Mouse (Mus musculus) hindbrain, embryonic 12.5 days (tissue): ENCODE data around the gene Efna4. TPM values are rescaled to one million over a fixed set of nuclear protein-coding genes. Genes with fewer than 3 reads are reported as not detected.

Source experiments
- ATAC-seq: fragments of 200-750 bp; cut with Nextera tagmentation; 2 replicates; pipeline ENCODE4 v1.8.0; 2017; ENCODE audit warnings: moderate TSS enrichment; ENCODE audit not compliant: low FRiP score
- H3K27ac ChIP-seq: fragments of 300-500 bp; sonication (generic); 2 replicates; pipeline ENCODE4 v1.5.1; 2016; ENCODE audit warnings: mild to moderate bottlenecking
- H3K27me3 ChIP-seq: fragments of 300-500 bp; sonication (generic); 2 replicates; pipeline ENCODE4 v1.6.1; 2016; ENCODE audit warnings: mild to moderate bottlenecking
- H3K36me3 ChIP-seq: fragments of 300-500 bp; sonication (generic); 2 replicates; pipeline ENCODE4 v1.6.1; 2016; ENCODE audit warnings: mild to moderate bottlenecking
- H3K4me1 ChIP-seq: fragments of 300-500 bp; sonication (generic); 2 replicates; pipeline ENCODE4 v1.6.1; 2016
- H3K4me2 ChIP-seq: fragments of 300-500 bp; sonication (generic); replicated peaks from 2 replicates; pipeline ENCODE4 v1.6.1; 2016; ENCODE audit warnings: mild to moderate bottlenecking
- H3K4me3 ChIP-seq: fragments of 300-500 bp; sonication (generic); 2 replicates; pipeline ENCODE4 v1.5.1; 2016; ENCODE audit warnings: mild to moderate bottlenecking
- H3K9ac ChIP-seq: fragments of 300-500 bp; sonication (generic); 2 replicates; pipeline ENCODE4 v1.6.1; 2016; ENCODE audit warnings: mild to moderate bottlenecking, moderate library complexity
- H3K9me3 ChIP-seq: fragments of 300-500 bp; sonication (generic); replicated peaks from 2 replicates; pipeline ENCODE4 v1.6.1; 2016; ENCODE audit warnings: mild to moderate bottlenecking
- WGBS: fragments of 180-500 bp; shearing (Covaris S2); methylation state at CpG from one replicate; pipeline ENCODE4 v1.1.7; 2016; 5-methylcytosine and 5-hydroxymethylcytosine counted together
- polyA plus RNA-seq: library from polyadenylated mRNA; unstranded; fragments of >200 nt; fragmentation: Nextera tagmentation; extraction: Ambion mirVana; gene quantifications from 2 replicates; pipeline ENCODE4 v1.2.1, GENCODE M21; 2016

Gene Efna4
- polyA plus RNA-seq, 1 experiment from 2014 or later, result 20.5 TPM

GRCm38 (mm10) chr3:89315195-89315929 lies 22.5 kb downstream of the Efna4 start:
- peak; percentile 14; the same call in 1 of the 2 replicates for ATAC-seq
- WGBS, result 6% methylated on average over 26 of the region's 26 CpGs
- peaks cover 52% of the 10 kb centered on the region for H3K4me1 ChIP-seq
- H3K36me3 ChIP-seq, result no peaks in the 10 kb centered on the region
- H3K9me3 ChIP-seq, result 0 out of 2 replicates have a peak, but pooled peaks cover 4% of the 10 kb centered on the region
- H3K27me3 ChIP-seq, result peaks cover 39% of the 10 kb centered on the region
- peak overlapping the region; percentile 55 for H3K9ac ChIP-seq
- no peak overlapping the region for H3K27ac ChIP-seq
- peak overlapping the region; percentile 19 for H3K4me3 ChIP-seq
- peak overlapping the region; percentile 53 for H3K4me2 ChIP-seq

GRCm38 (mm10) chr3:89314791-89315190 lies 23.0 kb downstream of the Efna4 start:
- H3K4me3 ChIP-seq, result no peak overlapping the region
- WGBS, result 48% methylated on average over 2 of the region's 2 CpGs
- H3K9ac ChIP-seq, result peak overlapping the region; percentile 55; the same call in 1 of the 2 replicates
- 0 out of 2 replicates have a peak, but pooled peaks have one; percentile 1 for ATAC-seq
- H3K4me1 ChIP-seq, result peaks cover 47% of the 10 kb centered on the region
- no peaks in the 10 kb centered on the region for H3K36me3 ChIP-seq
- peaks cover 34% of the 10 kb centered on the region for H3K27me3 ChIP-seq
- no peak overlapping the region for H3K27ac ChIP-seq
- H3K4me2 ChIP-seq, result no peak overlapping the region
- H3K9me3 ChIP-seq, result 0 out of 2 replicates have a peak, but pooled peaks cover 4% of the 10 kb centered on the region

- 77% methylated on average over 5 of the region's 5 CpGs for WGBS
- no peaks in the 10 kb centered on the region for H3K36me3 ChIP-seq
- no peak overlapping the region for H3K27ac ChIP-seq
- no peak overlapping the region for H3K4me3 ChIP-seq
- peaks cover 31% of the 10 kb centered on the region for H3K27me3 ChIP-seq
- H3K4me2 ChIP-seq, result no peak overlapping the region
- no peak for ATAC-seq
- H3K4me1 ChIP-seq, result peaks cover 42% of the 10 kb centered on the region
- H3K9me3 ChIP-seq, result 0 out of 2 replicates have a peak, but pooled peaks cover 4% of the 10 kb centered on the region
- no peak overlapping the region for H3K9ac ChIP-seq
These were observed 23.5 kb downstream of the Efna4 start for GRCm38 (mm10) chr3:89314340-89314739.

- H3K36me3 ChIP-seq, result no peaks in the 10 kb centered on the region
- peak; percentile 58 for ATAC-seq
- 3% methylated on average over 9 of the region's 9 CpGs for WGBS
- no peak overlapping the region for H3K4me2 ChIP-seq
- no peak overlapping the region for H3K9ac ChIP-seq
- H3K4me1 ChIP-seq, result no peaks in the 10 kb centered on the region
- H3K27ac ChIP-seq, result no peak overlapping the region
- peaks cover 6% of the 10 kb centered on the region; the same call in 1 of the 2 replicates for H3K27me3 ChIP-seq
- H3K4me3 ChIP-seq, result no peak overlapping the region
- 0 out of 2 replicates have a peak, but pooled peaks cover 4% of the 10 kb centered on the region for H3K9me3 ChIP-seq
These were observed 29.7 kb downstream of the Efna4 start for GRCm38 (mm10) chr3:89308089-89308488.

- H3K27me3 ChIP-seq, result peaks cover 11% of the 10 kb centered on the region; the same call in 1 of the 2 replicates
- H3K9me3 ChIP-seq, result 0 out of 2 replicates have a peak, but pooled peaks cover under 1% of the 10 kb centered on the region
- no peak overlapping the region for H3K27ac ChIP-seq
- 68% methylated on average over 8 of the region's 8 CpGs for WGBS
- no peaks in the 10 kb centered on the region for H3K4me1 ChIP-seq
- H3K4me2 ChIP-seq, result no peak overlapping the region
- no peaks in the 10 kb centered on the region for H3K36me3 ChIP-seq
- no peak overlapping the region for H3K4me3 ChIP-seq
- no peak for ATAC-seq
- H3K9ac ChIP-seq, result no peak overlapping the region
These were observed 32.1 kb downstream of the Efna4 start for GRCm38 (mm10) chr3:89305551-89306325.

GRCm38 (mm10) chr3:89305105-89305504 lies 32.7 kb downstream of the Efna4 start:
- H3K27me3 ChIP-seq, result peaks cover 15% of the 10 kb centered on the region
- WGBS, result 72% methylated on average over 4 of the region's 4 CpGs
- no peak for ATAC-seq
- H3K9ac ChIP-seq, result no peak overlapping the region
- H3K4me2 ChIP-seq, result no peak overlapping the region
- H3K27ac ChIP-seq, result no peak overlapping the region
- H3K4me1 ChIP-seq, result no peaks in the 10 kb centered on the region
- no peaks in the 10 kb centered on the region for H3K36me3 ChIP-seq
- H3K4me3 ChIP-seq, result no peak overlapping the region
- no peaks in the 10 kb centered on the region for H3K9me3 ChIP-seq

- no peak for ATAC-seq
- WGBS, result 65% methylated on average over 6 of the region's 6 CpGs
- H3K9ac ChIP-seq, result no peak overlapping the region
These were observed 33.4 kb downstream of the Efna4 start for GRCm38 (mm10) chr3:89304440-89304839.

GRCm38 (mm10) chr3:89300514-89300913 lies 37.3 kb downstream of the Efna4 start:
- Histone ChIP-seq H3K36me3 (no peaks in the 10 kb centered on the region), H3K4me3 (no peak overlapping the region), H3K4me2 (no peak overlapping the region), H3K27me3 (peaks cover 27% of the 10 kb centered on the region), H3K4me1 (peaks cover 6% of the 10 kb centered on the region), H3K9me3 (no peaks in the 10 kb centered on the region), H3K9ac (no peak overlapping the region), H3K27ac (no peak overlapping the region)
- 76% methylated on average over 2 of the region's 2 CpGs for WGBS
- ATAC-seq, result no peak

More at GRCm38 (mm10) chr3:89304440-89304839, 33.4 kb downstream of the Efna4 start:
- no peak overlapping the region for H3K27ac ChIP-seq
- no peaks in the 10 kb centered on the region for H3K9me3 ChIP-seq
- H3K4me1 ChIP-seq, result peaks cover 4% of the 10 kb centered on the region
- no peak overlapping the region for H3K4me3 ChIP-seq
- H3K4me2 ChIP-seq, result no peak overlapping the region
- H3K27me3 ChIP-seq, result peaks cover 20% of the 10 kb centered on the region
- H3K36me3 ChIP-seq, result no peaks in the 10 kb centered on the region

- Histone ChIP-seq H3K4me1 (peaks cover 6% of the 10 kb centered on the region), H3K9ac (no peak overlapping the region), H3K4me3 (no peak overlapping the region), H3K27ac (no peak overlapping the region), H3K4me2 (peak overlapping the region; percentile 45), H3K36me3 (no peaks in the 10 kb centered on the region), H3K9me3 (no peaks in the 10 kb centered on the region), H3K27me3 (peaks cover 27% of the 10 kb centered on the region)
- ATAC-seq, result no peak
- WGBS, result 57% methylated on average over 1 of the region's 1 CpGs
These were observed 37.8 kb downstream of the Efna4 start for GRCm38 (mm10) chr3:89300071-89300470.

GRCm38 (mm10) chr3:89299499-89299898 lies 38.3 kb downstream of the Efna4 start:
- peak overlapping the region; percentile 45 for H3K4me2 ChIP-seq
- no peak for ATAC-seq
- no peaks in the 10 kb centered on the region for H3K9me3 ChIP-seq
- H3K27ac ChIP-seq, result no peak overlapping the region
- H3K4me1 ChIP-seq, result peaks cover 6% of the 10 kb centered on the region
- no peak overlapping the region; the same call in 1 of the 2 replicates for H3K9ac ChIP-seq
- H3K27me3 ChIP-seq, result peaks cover 22% of the 10 kb centered on the region
- 4% methylated on average over 14 of the region's 14 CpGs for WGBS
- H3K36me3 ChIP-seq, result no peaks in the 10 kb centered on the region
- H3K4me3 ChIP-seq, result peak overlapping the region; percentile 10; the same call in 1 of the 2 replicates

- no peak overlapping the region for H3K27ac ChIP-seq
- ATAC-seq, result no peak
- 80% methylated on average over 6 of the region's 6 CpGs for WGBS
These were observed 38.9 kb downstream of the Efna4 start for GRCm38 (mm10) chr3:89298908-89299307.

GRCm38 (mm10) chr3:89296761-89297396 lies 40.9 kb downstream of the Efna4 start:
- H3K36me3 ChIP-seq, result no peaks in the 10 kb centered on the region
- WGBS, result 85% methylated on average over 11 of the region's 11 CpGs
- no peak overlapping the region for H3K4me2 ChIP-seq
- H3K27me3 ChIP-seq, result peaks cover 19% of the 10 kb centered on the region
- no peak overlapping the region for H3K4me3 ChIP-seq
- ATAC-seq, result no peak
- H3K9ac ChIP-seq, result no peak overlapping the region
- H3K9me3 ChIP-seq, result no peaks in the 10 kb centered on the region
- peaks cover 6% of the 10 kb centered on the region for H3K4me1 ChIP-seq
- H3K27ac ChIP-seq, result no peak overlapping the region

More at GRCm38 (mm10) chr3:89298908-89299307, 38.9 kb downstream of the Efna4 start:
- Histone ChIP-seq H3K4me3 (no peak overlapping the region), H3K4me1 (peaks cover 6% of the 10 kb centered on the region), H3K9ac (no peak overlapping the region), H3K36me3 (no peaks in the 10 kb centered on the region), H3K9me3 (no peaks in the 10 kb centered on the region), H3K27me3 (peaks cover 22% of the 10 kb centered on the region), H3K4me2 (no peak overlapping the region)
